Mouse (Mus musculus): ENCODE results near the gene Tex38.

Tex38 gene

GRCm38 (mm10) chr4:115780918-115781317 is at the start of gene Tex38:
Tex38 (minus strand) TSS chr4:115781018.
- no peak for DNase-seq (ENCODE audit: low read depth, low spot score)

DNA sequence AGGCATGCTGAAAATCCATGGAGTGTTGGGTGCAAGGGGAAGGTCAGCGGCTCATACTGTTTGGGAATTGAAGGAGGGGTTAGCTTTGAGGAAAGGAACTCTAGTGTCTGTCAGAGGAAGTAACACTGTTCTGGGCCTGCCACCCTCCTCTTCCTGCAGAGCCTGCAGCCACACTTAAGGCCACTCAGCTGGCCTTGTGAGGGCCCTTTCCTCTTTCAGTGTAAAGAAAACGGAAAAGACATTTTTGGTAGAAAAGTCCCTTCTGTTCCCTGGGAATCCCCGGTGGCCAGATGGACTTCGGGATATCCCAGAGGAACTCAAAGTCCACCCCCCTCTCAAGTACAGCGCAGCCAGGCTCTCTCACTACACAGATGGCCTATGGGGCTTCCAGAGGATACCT is 49.7 kb upstream of the Tex38 start:
- DNase-seq (ENCODE audit: low read depth, low spot score): no peak

- no peak for DNase-seq (ENCODE audit: low read depth, low spot score)
These were observed 47.7 kb upstream of the Tex38 start for GRCm38 (mm10) chr4:115828572-115828902.

DNA sequence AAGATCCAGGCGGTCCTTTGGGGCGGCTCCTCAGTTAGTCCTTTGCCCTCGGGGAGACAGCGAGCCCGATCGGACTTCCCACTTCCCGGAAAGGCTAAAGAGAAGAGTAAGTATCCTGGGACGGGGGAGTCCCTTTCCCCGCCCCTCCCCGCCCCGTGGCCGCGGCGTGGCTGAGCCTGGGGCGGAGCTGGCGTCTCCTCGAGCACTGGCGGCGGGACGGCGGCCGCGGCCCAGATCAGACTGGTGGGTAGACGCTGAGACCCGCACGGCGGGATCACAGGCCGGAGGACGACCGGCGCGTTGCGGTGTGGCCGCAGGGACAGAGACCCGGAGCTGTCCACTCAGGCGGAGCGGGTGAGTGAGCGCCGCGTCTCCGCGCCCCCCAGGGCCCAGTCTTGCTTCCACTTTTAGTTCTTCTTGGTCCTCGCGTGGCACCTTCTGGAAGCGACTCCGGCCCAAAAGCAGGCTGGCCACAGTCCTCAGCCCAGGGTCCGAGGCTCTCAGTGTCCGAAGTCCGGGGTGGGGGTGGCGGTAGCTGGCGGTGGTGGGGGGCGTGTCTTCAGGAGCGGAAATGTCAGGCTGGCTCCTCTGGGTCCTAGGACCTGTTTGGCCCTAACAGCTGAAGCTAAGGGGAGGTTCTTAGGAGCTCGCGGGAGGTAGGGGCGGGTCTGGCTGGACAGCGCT is 47.2 kb upstream of the Tex38 start, which contains the start of gene Mob3c:
Mob3c (plus strand) TSS at position 205 of the 684 bp plus-strand sequence.
- DNase-seq (ENCODE audit: low read depth, low spot score): no peak

DNA sequence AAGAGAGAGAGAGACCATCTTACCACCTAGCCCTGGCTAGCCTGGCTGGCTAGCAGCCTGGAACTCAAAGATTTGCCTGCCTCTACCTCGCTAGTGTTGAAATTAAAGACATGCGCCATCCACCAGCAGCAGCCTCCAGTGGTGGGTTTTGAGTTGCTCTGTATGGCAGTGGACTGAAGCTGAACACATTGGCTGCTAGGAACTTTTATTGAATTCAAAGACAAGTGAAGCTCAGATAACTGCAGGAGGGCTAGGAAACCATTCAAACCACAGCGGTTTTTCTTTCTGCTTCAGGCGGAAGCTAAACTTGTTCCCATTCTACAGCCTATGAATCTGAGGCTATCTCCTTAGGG is 46.7 kb upstream of the Tex38 start:
- DNase-seq (ENCODE audit: low read depth, low spot score): no peak

- no peak for DNase-seq (ENCODE audit: low read depth, low spot score)
These were observed 46.2 kb upstream of the Tex38 start for GRCm38 (mm10) chr4:115827066-115827465.

- DNase-seq (ENCODE audit: low read depth, low spot score): no peak
These were observed 44.5 kb upstream of the Tex38 start for GRCm38 (mm10) chr4:115825271-115825670.

DNA sequence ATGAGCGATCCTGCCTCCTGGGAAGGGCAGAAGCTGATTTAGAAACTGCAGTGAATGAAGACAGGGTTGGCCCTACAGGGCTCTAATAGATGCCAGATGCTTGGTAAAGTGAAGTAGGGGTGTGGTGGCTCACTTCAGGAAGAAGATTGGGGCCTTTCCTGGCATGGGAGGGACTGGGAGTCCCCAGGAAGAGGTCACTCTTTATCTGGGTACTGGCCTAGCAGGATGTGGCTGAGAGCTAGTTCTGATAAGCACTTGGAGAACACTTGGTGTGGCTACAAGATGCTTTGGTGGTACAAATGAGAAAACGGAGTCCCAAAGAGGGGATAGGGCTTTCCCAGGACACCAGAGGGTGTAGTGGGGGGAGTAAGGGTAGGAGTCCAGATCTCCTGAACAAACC is 43.4 kb upstream of the Tex38 start:
- DNase-seq (ENCODE audit: low read depth, low spot score): no peak

- DNase-seq (ENCODE audit: low read depth, low spot score): no peak
These were observed 41.1 kb upstream of the Tex38 start for GRCm38 (mm10) chr4:115821928-115822327.

- DNase-seq (ENCODE audit: low read depth, low spot score): no peak
These were observed 40.6 kb upstream of the Tex38 start for GRCm38 (mm10) chr4:115821431-115821830.

- no peak for DNase-seq (ENCODE audit: low read depth, low spot score)
These were observed 40.1 kb upstream of the Tex38 start for GRCm38 (mm10) chr4:115820944-115821343.

- no peak for DNase-seq (ENCODE audit: low read depth, low spot score)
These were observed 39.4 kb upstream of the Tex38 start for GRCm38 (mm10) chr4:115820199-115820598.

GRCm38 (mm10) chr4:115815606-115816005 is 34.8 kb upstream of the Tex38 start:
- DNase-seq (ENCODE audit: low read depth, low spot score): no peak

- no peak for DNase-seq (ENCODE audit: low read depth, low spot score)
These were observed 31.5 kb upstream of the Tex38 start for GRCm38 (mm10) chr4:115812326-115812725.

DNA sequence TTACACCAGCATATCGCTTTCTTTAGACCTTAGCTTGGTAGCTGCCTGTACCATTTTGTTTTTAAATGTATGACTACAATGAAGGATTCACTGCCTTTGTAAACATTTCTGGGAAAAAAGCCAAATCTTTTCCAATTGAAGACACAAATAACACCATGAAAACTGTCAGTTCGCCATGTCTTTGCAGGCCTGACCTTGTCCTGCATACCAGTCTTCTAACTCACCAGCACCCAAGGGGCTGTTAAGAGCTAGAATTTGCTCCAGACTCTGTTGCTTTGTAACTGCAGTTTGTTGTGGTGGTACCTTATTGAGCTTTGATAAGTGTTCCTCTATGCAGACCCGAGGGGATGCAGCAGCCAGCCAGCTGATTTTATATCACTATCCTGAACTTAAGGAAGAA is 19.2 kb upstream of the Tex38 start:
- DNase-seq (ENCODE audit: low read depth, low spot score): no peak

DNA sequence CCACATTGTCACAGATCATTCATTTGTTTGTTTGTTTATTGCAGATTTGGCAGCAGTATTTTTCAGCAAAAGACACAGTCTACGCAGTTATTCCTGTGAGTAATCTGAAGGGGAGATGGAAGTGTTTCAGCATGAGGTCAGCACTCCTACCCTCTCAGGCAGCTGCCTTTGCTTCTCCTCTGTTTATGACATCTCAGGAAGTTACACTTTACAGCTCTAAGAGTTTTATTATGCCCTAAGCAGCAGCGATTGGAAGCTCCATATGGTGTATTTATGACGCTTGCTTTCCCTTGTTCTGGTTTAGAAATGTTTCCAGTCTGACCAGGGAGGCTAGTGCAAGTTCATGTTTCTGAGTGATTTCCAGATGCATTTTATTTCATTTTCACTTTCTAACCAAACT is 14.5 kb upstream of the Tex38 start:
- DNase-seq (ENCODE audit: low read depth, low spot score): no peak

GRCm38 (mm10) chr4:115790864-115791263 is 10.0 kb upstream of the Tex38 start:
- DNase-seq (ENCODE audit: low read depth, low spot score): no peak

DNA sequence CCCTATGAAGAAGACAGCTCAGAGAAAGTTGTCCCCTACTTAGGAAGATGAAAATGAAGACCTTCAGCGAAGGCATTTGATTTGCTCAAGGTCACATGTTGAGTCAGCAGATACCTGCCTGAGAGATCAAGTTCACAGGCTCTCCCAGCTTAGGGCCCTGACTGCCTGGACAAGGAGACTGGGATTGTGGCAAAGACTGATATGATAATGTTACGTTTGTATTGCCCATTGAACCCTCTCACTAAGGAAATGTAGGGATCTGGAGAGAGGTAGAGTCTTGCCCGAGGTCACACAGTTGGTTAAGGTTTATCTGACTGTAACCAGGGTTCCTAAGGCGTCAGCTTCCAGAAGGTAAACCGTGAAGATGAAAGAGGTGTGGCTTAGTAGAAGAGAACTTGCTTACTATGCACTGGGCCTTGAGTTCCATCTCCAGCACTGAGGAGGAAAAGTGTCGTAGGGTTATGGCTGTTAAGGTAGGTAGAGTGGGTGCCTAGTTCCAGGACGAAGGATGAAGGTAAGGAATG is 4.8 kb upstream of the Tex38 start:
- DNase-seq (ENCODE audit: low read depth, low spot score): no peak

DNA sequence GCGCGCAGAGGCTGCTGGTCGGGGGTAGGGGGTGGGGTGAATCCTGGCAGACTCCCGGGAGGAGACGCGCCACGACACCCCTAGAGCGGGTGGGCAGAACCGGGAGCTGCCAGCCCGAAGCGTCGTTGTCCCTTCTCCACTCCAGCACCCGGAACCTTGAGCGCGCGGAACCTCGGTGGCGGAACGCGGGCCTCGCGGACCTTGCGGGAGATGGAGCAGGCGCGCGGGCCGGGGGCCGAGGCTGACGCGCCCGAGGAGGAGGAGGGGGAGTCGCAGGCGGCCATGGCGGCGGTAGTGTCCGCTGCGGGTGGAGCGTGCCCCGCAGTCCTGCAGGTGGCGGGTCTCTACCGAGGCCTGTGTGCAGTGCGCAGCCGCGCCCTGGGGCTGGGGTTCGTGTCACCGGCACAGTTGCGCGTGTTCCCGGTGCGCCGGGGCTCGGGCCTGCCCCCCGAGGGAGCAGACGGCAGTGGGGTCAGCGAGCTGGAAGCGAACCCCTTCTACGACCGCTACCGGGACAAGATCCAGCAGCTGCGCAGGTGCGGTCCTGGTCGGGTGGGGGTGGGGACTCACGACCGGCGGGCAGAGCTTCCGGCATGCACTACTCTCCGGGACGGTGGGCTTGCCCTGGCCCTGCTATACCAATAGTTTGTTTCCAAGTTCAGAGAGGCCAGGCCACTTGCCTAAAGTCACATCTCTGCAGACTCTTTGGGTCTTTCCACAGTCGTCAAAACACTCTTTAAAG is 4.1 kb upstream of the Tex38 start, which contains the start of gene Atpaf1:
Atpaf1 (plus strand) TSS at position 44 of the 742 bp plus-strand sequence.
- DNase-seq (ENCODE audit: low read depth, low spot score): peak; percentile 43

DNA sequence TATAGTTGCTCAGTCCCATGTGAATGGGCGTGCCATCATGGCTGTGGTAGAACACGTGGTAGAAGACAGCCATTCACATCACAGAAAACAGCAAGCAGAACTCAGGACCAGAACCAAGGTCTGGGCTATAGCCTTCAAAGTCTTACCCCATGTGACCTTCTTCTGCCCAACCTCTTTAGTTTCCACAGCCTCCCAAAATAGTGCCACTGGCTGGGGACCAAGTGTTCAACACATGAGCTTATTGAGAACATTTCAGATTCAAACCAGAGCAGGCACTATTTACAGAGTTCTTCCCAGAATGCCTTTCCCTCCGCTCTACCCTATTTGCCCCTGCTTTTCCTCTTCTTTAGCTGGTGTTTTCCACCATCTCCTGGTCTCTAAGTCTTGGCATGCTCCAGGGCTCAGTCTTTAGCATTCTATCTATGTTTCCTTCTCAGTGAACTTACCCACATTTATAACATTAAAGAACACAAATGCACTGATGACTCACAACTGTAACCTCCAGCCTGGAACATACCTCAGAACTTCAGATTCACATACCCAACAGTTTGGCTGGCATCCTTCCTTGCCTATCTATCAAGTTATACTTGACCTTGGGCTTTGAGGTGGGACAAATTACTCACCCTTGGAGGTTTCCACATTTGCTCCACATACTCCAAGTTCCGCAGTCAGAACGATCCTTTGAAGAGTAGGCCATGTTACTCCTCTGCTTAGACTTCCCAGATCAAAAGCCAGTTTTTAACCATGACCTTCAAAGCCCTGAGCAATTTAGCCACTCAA is 1.4 kb upstream of the Tex38 start:
- DNase-seq (ENCODE audit: low read depth, low spot score): no peak

- no peak for DNase-seq (ENCODE audit: low read depth, low spot score)
These were observed 549 bp downstream of the Tex38 start for GRCm38 (mm10) chr4:115780269-115780668.

DNA sequence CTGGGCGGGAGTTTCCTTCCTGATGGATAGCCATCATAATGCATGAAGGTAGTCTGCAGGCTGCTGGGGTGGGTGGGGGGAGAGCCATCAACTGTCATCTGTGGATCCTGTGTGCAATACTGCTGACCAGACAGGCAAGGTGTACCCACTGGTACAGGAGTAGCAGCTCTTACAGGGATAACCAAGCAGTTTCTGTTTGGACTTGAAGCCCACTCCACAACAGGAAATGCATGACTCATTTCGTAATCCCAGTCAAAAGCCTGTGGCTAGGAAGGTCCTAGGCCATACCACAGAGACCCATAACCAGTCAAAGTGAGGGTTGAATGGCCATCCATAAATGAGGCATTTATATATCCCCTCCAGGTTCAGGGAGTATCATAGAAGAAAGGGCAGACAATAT is 3.2 kb downstream of the Tex38 start:
- no peak for DNase-seq (ENCODE audit: low read depth, low spot score)
